Mouse (Mus musculus) limb, embryonic 10.5 days (tissue): Measurements from ENCODE around the gene Gm30191. TPM values are rescaled to one million over a fixed set of nuclear protein-coding genes. Genes with fewer than 3 reads are reported as not detected.
"Not testable (repeated sequence)": the region's sequence is repeated elsewhere in the genome, so short reads cannot be mapped to it uniquely, and the experiment has no call there.

Experiments used
- DNase-seq: peaks from one replicate; pipeline ENCODE4 v3.0.0-alpha.2; 2017; ENCODE audit warnings: low spot score
- H3K27ac ChIP-seq: fragments of 300-500 bp; sonication (generic); 2 replicates; pipeline ENCODE4 v1.5.1; 2016; ENCODE audit warnings: mild to moderate bottlenecking
- H3K27me3 ChIP-seq: fragments of 300-500 bp; sonication (generic); 2 replicates; pipeline ENCODE4 v1.6.1; 2016; ENCODE audit warnings: low read depth, mild to moderate bottlenecking; ENCODE audit not compliant: poor library complexity, severe bottlenecking
- H3K36me3 ChIP-seq: fragments of 300-500 bp; sonication (generic); 2 replicates; pipeline ENCODE4 v1.6.1; 2016; ENCODE audit warnings: mild to moderate bottlenecking, moderate library complexity
- H3K4me1 ChIP-seq: fragments of 300-500 bp; sonication (generic); 2 replicates; pipeline ENCODE4 v1.6.1; 2016
- H3K4me3 ChIP-seq: fragments of 300-500 bp; sonication (generic); 2 replicates; pipeline ENCODE4 v1.5.1; 2016; ENCODE audit warnings: mild to moderate bottlenecking, moderate library complexity
- H3K9me3 ChIP-seq: fragments of 300-500 bp; sonication (generic); replicated peaks from 2 replicates; pipeline ENCODE4 v1.6.1; 2016; ENCODE audit warnings: mild to moderate bottlenecking
- WGBS: fragments of 180-500 bp; shearing (Covaris S2); methylation state at CpG from one replicate; pipeline ENCODE4 v1.1.7; 2016; 5-methylcytosine and 5-hydroxymethylcytosine counted together
- polyA plus RNA-seq: library from polyadenylated mRNA; unstranded; fragments of >200 nt; fragmentation: Nextera tagmentation; extraction: Ambion mirVana; gene quantifications from 2 replicates; pipeline ENCODE4 v1.2.1, GENCODE M21; 2016

Gene Gm30191
- polyA plus RNA-seq, 1 experiment from 2014 or later = not detected

DNA sequence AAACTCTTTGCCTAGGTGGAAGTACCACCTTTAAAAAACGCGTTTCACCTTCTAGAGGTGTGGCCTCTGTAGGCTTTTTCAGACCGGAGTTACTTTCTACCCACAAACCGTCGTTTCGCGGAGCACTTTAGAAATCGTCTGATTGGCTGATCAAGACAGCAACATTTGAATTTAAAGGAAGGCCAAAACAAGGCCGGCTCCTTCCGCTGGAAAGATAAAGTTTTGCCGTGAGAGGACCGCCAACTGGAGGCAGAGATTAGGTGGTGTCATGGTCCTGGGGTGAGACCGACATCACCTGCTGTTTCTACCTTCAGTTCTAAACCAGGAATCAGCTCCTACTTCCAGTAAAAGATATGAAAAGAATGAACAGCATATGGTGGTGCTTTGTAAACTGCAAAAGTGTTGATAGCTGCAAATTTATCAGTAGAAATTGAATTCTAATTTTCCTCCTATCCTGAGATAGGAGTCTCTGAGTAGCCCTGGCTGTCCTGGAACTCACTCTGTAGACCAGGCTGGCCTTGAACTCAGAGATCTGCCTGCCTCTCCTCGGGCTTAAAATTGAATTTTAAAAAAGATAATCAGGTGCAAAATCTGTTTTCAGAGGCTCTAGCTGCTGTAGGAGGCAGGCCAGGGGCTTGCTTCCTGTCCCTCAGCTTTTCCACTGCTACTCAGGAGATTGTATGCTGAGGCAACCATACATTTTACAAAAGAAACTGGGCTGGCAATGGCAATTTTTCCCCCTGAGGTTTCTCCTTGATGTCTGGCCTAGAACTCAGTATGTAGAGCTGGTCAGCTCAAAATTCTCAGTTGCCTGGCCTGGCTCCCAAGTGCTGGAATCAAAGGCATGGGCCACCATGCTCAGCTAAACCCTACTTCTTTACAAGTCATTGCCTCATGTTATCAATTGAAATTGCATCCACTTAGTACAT is 26.9 kb downstream of the Gm30191 start:
- peaks cover 30% of the 10 kb centered on the region for H3K36me3 ChIP-seq
- DNase-seq = no peak
- peaks cover 14% of the 10 kb centered on the region for H3K4me1 ChIP-seq
- WGBS = 6% methylated on average over 14 of the region's 14 CpGs
- H3K4me3 ChIP-seq = peak overlapping the region; percentile 34
- H3K27ac ChIP-seq = peak overlapping the region; percentile 30; the same call in 1 of the 2 replicates
- H3K27me3 ChIP-seq = no peaks in the 10 kb centered on the region
- no peaks in the 10 kb centered on the region for H3K9me3 ChIP-seq

- no peaks in the 10 kb centered on the region for H3K9me3 ChIP-seq
- 98% methylated on average over 2 of the region's 2 CpGs for WGBS
- H3K27me3 ChIP-seq = no peaks in the 10 kb centered on the region
- H3K4me1 ChIP-seq = peaks cover 35% of the 10 kb centered on the region
- H3K27ac ChIP-seq = no peak overlapping the region
- no peak for DNase-seq
- H3K4me3 ChIP-seq = no peak overlapping the region
- H3K36me3 ChIP-seq = peaks cover 50% of the 10 kb centered on the region
Measured at GRCm38 (mm10) chr4:134284942-134285341, 38.2 kb downstream of the Gm30191 start.

DNA sequence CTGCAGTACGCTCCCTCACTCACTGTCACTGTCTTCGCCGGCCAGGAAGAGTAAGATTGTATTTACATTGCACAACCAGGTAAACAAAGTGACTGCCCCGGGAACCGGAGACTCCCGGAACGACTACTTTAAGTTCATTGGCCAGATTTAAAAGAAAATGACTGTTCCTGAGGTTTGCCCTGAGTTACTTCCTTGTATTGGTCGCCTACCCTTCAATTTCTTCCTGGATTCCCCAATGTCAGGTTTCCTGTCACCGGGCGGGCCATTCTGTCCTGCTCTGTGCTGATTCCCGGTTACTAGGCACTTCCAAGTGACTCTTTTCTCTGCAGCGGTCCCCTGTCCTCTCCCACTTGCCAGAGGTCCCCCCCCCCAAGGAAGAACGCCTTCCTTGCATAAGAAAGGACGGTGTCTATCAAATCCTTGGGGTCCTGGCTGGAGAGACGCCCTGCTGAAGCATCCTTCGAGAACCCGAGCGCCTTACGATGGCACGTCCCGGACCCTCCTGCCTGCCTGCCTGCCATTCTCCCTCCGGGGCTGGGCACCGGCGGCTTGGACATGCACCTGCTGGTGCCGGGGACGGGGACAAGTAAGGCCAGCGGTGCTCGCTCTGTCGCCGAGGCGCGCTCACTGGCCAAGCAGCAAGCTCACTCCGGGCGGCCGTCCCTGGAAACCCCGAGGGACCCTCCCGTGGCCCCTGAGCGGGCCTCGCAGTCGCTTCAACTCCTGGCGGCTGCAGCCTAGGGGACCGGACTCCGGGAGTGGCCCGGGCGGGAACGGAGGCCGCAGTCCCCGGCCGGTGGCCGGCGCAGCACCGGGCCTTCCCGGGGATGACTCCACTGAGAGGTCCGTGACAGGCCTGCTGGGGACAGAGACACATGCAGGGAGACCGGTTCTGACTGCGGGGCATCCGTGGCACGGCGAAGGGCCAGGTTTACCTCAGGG is 39.8 kb downstream of the Gm30191 start:
- H3K36me3 ChIP-seq = peaks cover 37% of the 10 kb centered on the region
- WGBS = 4% methylated on average over 59 of the region's 59 CpGs
- peak overlapping the region; percentile 100 for H3K27ac ChIP-seq
- H3K4me3 ChIP-seq = peak overlapping the region; percentile 64
- no peak for DNase-seq
- H3K4me1 ChIP-seq = peaks cover 35% of the 10 kb centered on the region
- H3K9me3 ChIP-seq = no peaks in the 10 kb centered on the region
- H3K27me3 ChIP-seq = no peaks in the 10 kb centered on the region

GRCm38 (mm10) chr4:134287168-134287564 is 40.4 kb downstream of the Gm30191 start:
- WGBS = under 1% methylated on average over 57 of the region's 59 CpGs
- Histone ChIP-seq H3K4me3 (peak overlapping the region; percentile 64), H3K4me1 (peaks cover 35% of the 10 kb centered on the region), H3K9me3 (no peaks in the 10 kb centered on the region), H3K27ac (peak overlapping the region; percentile 100), H3K27me3 (no peaks in the 10 kb centered on the region), H3K36me3 (peaks cover 31% of the 10 kb centered on the region)
- peak; percentile 99 for DNase-seq

GRCm38 (mm10) chr4:134287575-134288025 is 40.9 kb downstream of the Gm30191 start, which contains the start of gene Pdik1l:
Gene Pdik1l, minus strand, starts transcription at chr4:134287895.
- H3K27me3 ChIP-seq = peaks cover 1% of the 10 kb centered on the region; the same call in 1 of the 2 replicates
- peaks cover 35% of the 10 kb centered on the region for H3K4me1 ChIP-seq
- no peaks in the 10 kb centered on the region for H3K9me3 ChIP-seq
- peaks cover 26% of the 10 kb centered on the region for H3K36me3 ChIP-seq
- peak within 1 kb of the TSS; percentile 64 for H3K4me3 ChIP-seq
- H3K27ac ChIP-seq = peak within 1 kb of the TSS; percentile 100
- peak; percentile 86 for DNase-seq
- WGBS = under 1% methylated on average over 43 of the region's 43 CpGs

- Histone ChIP-seq H3K27ac (peak overlapping the region; percentile 100), H3K27me3 (peaks cover 12% of the 10 kb centered on the region), H3K4me1 (peaks cover 35% of the 10 kb centered on the region), H3K9me3 (no peaks in the 10 kb centered on the region), H3K4me3 (peak overlapping the region; percentile 64), H3K36me3 (peaks cover 16% of the 10 kb centered on the region)
- 32% methylated on average over 11 of the region's 11 CpGs for WGBS
- no peak for DNase-seq
Measured at GRCm38 (mm10) chr4:134288397-134289256, 41.9 kb downstream of the Gm30191 start.

DNA sequence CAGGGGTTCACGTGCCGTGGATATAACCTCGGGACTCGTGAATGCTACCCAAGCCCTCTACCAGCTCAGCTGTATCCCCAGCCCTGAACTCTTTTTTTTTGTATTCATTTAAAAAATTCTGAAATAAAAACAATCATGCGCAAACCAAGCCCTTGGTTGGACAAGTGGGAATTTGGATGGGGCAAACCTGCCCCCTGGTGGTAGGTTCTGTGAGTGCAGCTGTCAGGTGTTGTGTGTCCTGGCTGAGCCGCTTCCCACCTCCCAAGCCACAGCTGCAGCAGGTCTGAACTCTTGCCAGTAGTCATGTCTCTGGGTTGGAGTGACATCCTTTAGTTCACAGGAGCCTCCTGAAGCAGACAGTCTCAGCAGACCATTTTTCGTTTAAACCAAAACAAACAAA is 45.3 kb downstream of the Gm30191 start:
- Histone ChIP-seq H3K27ac (no peak overlapping the region), H3K27me3 (peaks cover 18% of the 10 kb centered on the region), H3K9me3 (no peaks in the 10 kb centered on the region), H3K4me3 (no peak overlapping the region), H3K4me1 (peaks cover 23% of the 10 kb centered on the region), H3K36me3 (no peaks in the 10 kb centered on the region)
- 27% methylated on average over 7 of the region's 7 CpGs for WGBS
- peak; percentile 93 for DNase-seq

DNA sequence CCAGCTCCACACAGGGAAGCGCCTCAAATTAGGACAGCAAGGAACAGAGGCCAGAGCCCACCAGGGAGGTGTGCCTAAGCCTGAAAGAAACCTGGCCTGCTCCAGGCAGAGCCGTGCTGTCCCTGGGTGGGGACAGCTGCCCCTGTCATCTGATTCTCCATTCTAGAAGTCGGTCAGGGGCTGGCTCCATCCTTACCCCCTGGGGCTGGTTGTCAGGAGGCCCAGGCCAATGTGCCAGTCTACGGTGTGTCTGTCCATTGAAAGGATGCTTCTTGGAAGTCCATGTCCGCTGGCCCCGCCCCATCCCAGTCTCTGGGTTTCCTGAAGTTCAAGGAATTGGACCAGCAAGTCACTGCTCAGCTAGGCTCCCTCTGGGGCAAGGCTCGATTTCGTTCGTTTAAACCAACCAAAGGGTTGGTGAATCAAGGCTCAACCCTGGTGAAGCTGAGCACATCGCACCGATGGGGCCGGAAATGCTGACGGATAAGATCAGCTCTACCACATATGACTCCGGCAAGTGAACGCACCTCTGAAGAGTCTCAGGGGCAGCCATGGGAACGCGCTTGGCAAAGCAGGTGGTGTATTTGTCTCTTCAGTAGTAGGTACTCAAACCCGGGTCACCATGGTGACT is 46.4 kb downstream of the Gm30191 start:
- no peaks in the 10 kb centered on the region for H3K36me3 ChIP-seq
- H3K4me1 ChIP-seq = peaks cover 12% of the 10 kb centered on the region
- 72% methylated on average over 18 of the region's 18 CpGs for WGBS
- H3K4me3 ChIP-seq = no peak overlapping the region
- no peaks in the 10 kb centered on the region for H3K9me3 ChIP-seq
- H3K27ac ChIP-seq = no peak overlapping the region
- DNase-seq = no peak
- peaks cover 18% of the 10 kb centered on the region for H3K27me3 ChIP-seq

DNA sequence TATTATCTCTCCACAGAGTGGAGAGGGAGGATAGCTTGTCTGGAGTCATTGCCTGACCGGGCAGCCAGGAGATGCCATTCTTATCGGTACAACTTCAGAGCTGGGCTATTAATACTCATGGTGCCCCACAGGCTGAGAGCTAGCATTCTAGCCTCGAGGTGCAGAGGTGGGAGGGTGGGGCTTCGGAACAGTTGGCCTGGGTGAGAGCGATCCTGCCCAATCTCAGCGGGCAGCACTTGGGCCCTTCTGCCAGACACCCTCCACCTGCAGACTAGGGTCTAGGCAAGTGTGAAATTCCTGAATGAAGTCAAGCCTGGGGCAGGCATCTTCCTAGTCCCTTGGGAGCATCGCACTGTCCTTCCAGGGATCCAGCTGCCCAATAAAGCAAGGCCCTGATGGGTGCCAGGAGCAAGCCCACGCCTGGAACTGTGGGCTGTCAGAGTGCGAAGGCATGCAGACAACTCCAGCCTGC is 47.0 kb downstream of the Gm30191 start:
- no peak for DNase-seq
- peaks cover 18% of the 10 kb centered on the region for H3K27me3 ChIP-seq
- peaks cover 7% of the 10 kb centered on the region for H3K4me1 ChIP-seq
- 55% methylated on average over 9 of the region's 9 CpGs for WGBS
- no peaks in the 10 kb centered on the region for H3K9me3 ChIP-seq
- no peaks in the 10 kb centered on the region for H3K36me3 ChIP-seq
- H3K4me3 ChIP-seq = no peak overlapping the region
- no peak overlapping the region for H3K27ac ChIP-seq

GRCm38 (mm10) chr4:134296096-134296495 is 49.4 kb downstream of the Gm30191 start:
- not testable (repeated sequence) for H3K4me3 ChIP-seq, DNase-seq, H3K4me1 ChIP-seq, H3K9me3 ChIP-seq, H3K36me3 ChIP-seq, H3K27ac ChIP-seq
- H3K27me3 ChIP-seq = peaks cover 18% of the 10 kb centered on the region
- 92% methylated on average over 4 of the region's 4 CpGs for WGBS

DNA sequence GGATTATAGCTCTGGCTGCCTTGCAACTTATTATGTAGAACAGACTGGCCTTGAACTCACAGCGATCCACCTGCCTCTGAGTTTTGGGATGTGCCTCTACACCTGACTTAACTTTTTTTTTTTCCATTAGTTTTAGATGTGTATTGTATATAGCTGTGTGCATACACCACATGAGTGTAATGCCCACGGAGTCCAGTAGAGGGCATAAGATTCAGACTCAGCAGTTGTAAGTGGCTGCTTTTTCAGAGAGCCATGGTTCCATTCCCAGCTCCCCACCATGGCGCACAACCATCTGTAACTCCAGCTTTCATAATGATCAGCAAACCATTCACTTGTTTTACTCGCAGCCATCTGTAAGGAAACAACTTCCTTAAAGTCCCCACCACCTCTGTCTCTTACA is 49.8 kb downstream of the Gm30191 start:
- Histone ChIP-seq H3K27ac (no peak overlapping the region), H3K9me3 (no peaks in the 10 kb centered on the region), H3K27me3 (peaks cover 18% of the 10 kb centered on the region), H3K36me3 (no peaks in the 10 kb centered on the region), H3K4me3 (no peak overlapping the region), H3K4me1 (0 out of 2 replicates have a peak, but pooled peaks cover 3% of the 10 kb centered on the region)
- 90% methylated on average over 4 of the region's 4 CpGs for WGBS
- DNase-seq = no peak
